Mouse (Mus musculus) spleen, adult 2 months (tissue): ENCODE measurements at regions not wholly inside any gene's neighbourhood (a gene's known extent, or its start where the extent isn't known, plus 50 kb on each side); places are given as distances from the start of the nearest gene placed in this dataset.

ENCODE experiments used
- CTCF ChIP-seq: fragments of 200-500 bp; IDR thresholded peaks from 2 replicates; pipeline ENCODE4 v1.5.1; 2011; ENCODE audit warnings: mild to moderate bottlenecking, inconsistent platforms; ENCODE audit not compliant: insufficient read depth, insufficient read length, insufficient replicate concordance; ENCODE audit errors: extremely low read depth
- POLR2A ChIP-seq: fragments of 200-500 bp; IDR thresholded peaks from 2 replicates; pipeline ENCODE4 v1.6.1; 2011; ENCODE audit warnings: low read depth, low read length, inconsistent platforms

DNA sequence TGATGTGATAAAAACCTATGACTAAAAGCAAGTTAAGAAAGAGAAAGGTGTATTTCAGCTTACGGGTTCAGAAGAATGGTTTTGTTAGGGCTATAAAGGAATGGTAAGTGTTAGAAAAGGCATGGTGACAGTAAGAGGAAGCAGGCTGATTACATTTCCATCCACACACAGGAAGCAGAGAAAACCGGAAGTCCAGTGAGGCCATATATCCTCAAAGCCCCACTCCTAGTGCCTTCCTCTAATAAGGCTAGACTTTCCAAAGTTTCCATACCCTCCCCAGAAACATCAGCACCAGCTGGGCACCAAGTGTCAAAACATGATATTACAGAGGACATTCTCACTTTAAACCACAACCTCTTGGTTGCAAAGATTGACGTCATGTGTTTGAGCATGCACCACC is 316.3 kb downstream of the Klf5 start:
- TF ChIP-seq POLR2A (no peak), CTCF (no peak)
